Mouse (Mus musculus) urinary bladder, postnatal 36 days (tissue): ENCODE results near the gene Phf2.
"Not testable (repeated sequence)": the region's sequence is repeated elsewhere in the genome, so short reads cannot be mapped to it uniquely, and the experiment has no call there.

Source experiments
- DNase-seq, 2 experiments: peaks; one replicate each; pipeline ENCODE4 v3.0.0; 2022; ENCODE audit warnings: low spot score in 2 of 2, mixed read lengths in 1 of 2

Phf2 gene

GRCm38 (mm10) chr13:48809668-48810067, 61.3 kb downstream of the Phf2 start:
- DNase-seq: not testable (repeated sequence)

GRCm38 (mm10) chr13:48807481-48808031, 63.4 kb downstream of the Phf2 start:
- peak in 1 of 2 experiments; percentile 48 for DNase-seq

- no peak for DNase-seq
These were observed 68.7 kb downstream of the Phf2 start for GRCm38 (mm10) chr13:48802181-48802580.

GRCm38 (mm10) chr13:48800850-48801546, 69.9 kb downstream of the Phf2 start:
- DNase-seq: peak; percentile 35 to 62

- DNase-seq: peak in 1 of 2 experiments; percentile 54
These were observed 72.6 kb downstream of the Phf2 start for GRCm38 (mm10) chr13:48798256-48798771.

GRCm38 (mm10) chr13:48796906-48797305, 74.0 kb downstream of the Phf2 start:
- DNase-seq: no peak

- DNase-seq: no peak
These were observed 75.2 kb downstream of the Phf2 start for GRCm38 (mm10) chr13:48795711-48796110.

- DNase-seq: no peak
These were observed 86.2 kb downstream of the Phf2 start for GRCm38 (mm10) chr13:48784594-48785298.

- DNase-seq: no peak
These were observed 86.8 kb downstream of the Phf2 start for GRCm38 (mm10) chr13:48784151-48784550.

- DNase-seq: peak; percentile 80 to 88
These were observed 87.9 kb downstream of the Phf2 start for GRCm38 (mm10) chr13:48782727-48783725.

GRCm38 (mm10) chr13:48780345-48781010, 90.4 kb downstream of the Phf2 start:
- no peak for DNase-seq

GRCm38 (mm10) chr13:48779592-48780344, 91.2 kb downstream of the Phf2 start:
- no peak for DNase-seq

- no peak for DNase-seq
These were observed 92.8 kb downstream of the Phf2 start for GRCm38 (mm10) chr13:48778138-48778537.

- no peak for DNase-seq
These were observed 96.4 kb downstream of the Phf2 start for GRCm38 (mm10) chr13:48774506-48774905.

- no peak for DNase-seq
These were observed 102.8 kb downstream of the Phf2 start for GRCm38 (mm10) chr13:48768109-48768508.

- no peak for DNase-seq
These were observed 107.1 kb downstream of the Phf2 start for GRCm38 (mm10) chr13:48763701-48764245.

- no peak for DNase-seq
These were observed 110.0 kb downstream of the Phf2 start for GRCm38 (mm10) chr13:48760855-48761436.

- DNase-seq: no peak
These were observed 114.2 kb downstream of the Phf2 start for GRCm38 (mm10) chr13:48756769-48757168.
